Mouse (Mus musculus): Measurements from ENCODE around the gene B4galt4.

GRCm38 (mm10) chr16:38713404-38714258, 28.4 kb upstream of the B4galt4 start:
- TF ChIP-seq ZNF384 (IDR thresholded peaks at IDR 0.05; ENCODE audit: low read depth, low read length) (no peak), ZC3H11A (IDR thresholded peaks at IDR 0.05; ENCODE audit: borderline replicate concordance, low read depth, low read length) (no peak), CHD2 (IDR thresholded peaks at IDR 0.05; ENCODE audit: low read depth, low read length) (no peak), MAFK (IDR thresholded peaks at IDR 0.05; ENCODE audit: insufficient read depth, low read depth, low read length) (no peak)

Data from ES-E14 (cell line).